Mouse (Mus musculus) limb, embryonic 14.5 days (tissue): ENCODE results near the gene Prickle2. TPM values are rescaled to one million over a fixed set of nuclear protein-coding genes. Genes with fewer than 3 reads are reported as not detected.

Experiments
- ATAC-seq: fragments of 200-750 bp; cut with Nextera tagmentation; 2 replicates; pipeline ENCODE4 v1.8.0; 2017; ENCODE audit warnings: low read depth, moderate number of reproducible peaks, moderate TSS enrichment; ENCODE audit not compliant: low FRiP score
- DNase-seq: peaks from one replicate; pipeline ENCODE4 v3.0.0-alpha.2; 2015; ENCODE audit warnings: low spot score
- H3K27ac ChIP-seq: fragments of 300-500 bp; sonication (generic); replicated peaks from 2 replicates; pipeline ENCODE4 v1.5.1; 2014; ENCODE audit warnings: low read depth, mild to moderate bottlenecking, low read length, moderate library complexity, mixed read lengths
- H3K27me3 ChIP-seq: fragments of 300-500 bp; sonication (generic); 2 replicates; pipeline ENCODE4 v1.6.1; 2014; ENCODE audit warnings: low read length, mixed read lengths; ENCODE audit not compliant: control insufficient read depth, insufficient read depth
- H3K36me3 ChIP-seq: fragments of 300-500 bp; sonication (generic); 2 replicates; pipeline ENCODE4 v1.6.1; 2014; ENCODE audit warnings: mild to moderate bottlenecking, low read length, moderate library complexity, mixed read lengths; ENCODE audit not compliant: control insufficient read depth, insufficient read depth
- H3K4me1 ChIP-seq: fragments of 300-500 bp; sonication (generic); 2 replicates; pipeline ENCODE4 v1.6.1; 2014; ENCODE audit warnings: antibody characterized with exemption, low read length, mixed read lengths; ENCODE audit not compliant: control insufficient read depth, insufficient read depth
- H3K4me2 ChIP-seq: fragments of 300-500 bp; sonication (generic); replicated peaks from 2 replicates; pipeline ENCODE4 v1.6.1; 2014; ENCODE audit warnings: low read depth, mild to moderate bottlenecking, low read length, moderate library complexity; ENCODE audit not compliant: severe bottlenecking
- H3K4me3 ChIP-seq: fragments of 300-500 bp; sonication (generic); replicated peaks from 2 replicates; pipeline ENCODE4 v1.5.1; 2014; ENCODE audit warnings: low read length
- H3K9ac ChIP-seq: fragments of 300-500 bp; sonication (generic); 2 replicates; pipeline ENCODE4 v1.6.1; 2014; ENCODE audit warnings: mild to moderate bottlenecking, low read depth, low read length, moderate library complexity; ENCODE audit not compliant: severe bottlenecking
- H3K9me3 ChIP-seq: fragments of 300-500 bp; sonication (generic); 2 replicates; pipeline ENCODE4 v1.6.1; 2016; ENCODE audit warnings: low read length; ENCODE audit not compliant: control insufficient read depth
- POLR2A ChIP-seq: fragments of 200-500 bp; IDR thresholded peaks from 2 replicates; pipeline ENCODE4 v1.8.0; 2012; ENCODE audit warnings: inconsistent platforms, mild to moderate bottlenecking, moderate library complexity, borderline replicate concordance; ENCODE audit not compliant: insufficient read depth, insufficient read length; ENCODE audit errors: extremely low read depth
- WGBS: fragments of 180-500 bp; shearing (Covaris S2); extraction: QIAGEN DNeasy Blood & Tissue Kit; methylation state at CpG from one replicate; pipeline ENCODE4 v1.1.7; 2014; 5-methylcytosine and 5-hydroxymethylcytosine counted together
- polyA plus RNA-seq, 2 experiments: library from polyadenylated mRNA; depleted of rRNA in 1 of 2; stranded (reverse) in 1 of 2; unstranded in 1 of 2; fragments of >200 nt; fragmentation: Nextera tagmentation in 1 of 2; extraction: Ambion mirVana in 1 of 2; gene quantifications; 2 replicates each; pipeline versions ENCODE4 v1.2.1 to v1.2.3; 2012 to 2014

The Prickle2 gene
- polyA plus RNA-seq, 2 experiments, result 5.5 to 8.0 TPM

- ATAC-seq, result no peak
- Histone ChIP-seq H3K27ac (no peak overlapping the region), H3K36me3 (no peaks in the 10 kb centered on the region), H3K9ac (no peak overlapping the region), H3K4me2 (no peak overlapping the region), H3K4me3 (no peak overlapping the region), H3K27me3 (no peaks in the 10 kb centered on the region), H3K4me1 (peaks cover 9% of the 10 kb centered on the region; the same call in 1 of the 2 replicates), H3K9me3 (no peaks in the 10 kb centered on the region)
- 48% methylated on average over 7 of the region's 7 CpGs for WGBS
- no peak for DNase-seq
- no peak for TF ChIP-seq POLR2A
Measured at GRCm38 (mm10) chr6:92728514-92728913, 22.6 kb upstream of the Prickle2 start.

GRCm38 (mm10) chr6:92728084-92728483 lies 22.1 kb upstream of the Prickle2 start:
- H3K27me3 ChIP-seq, result no peaks in the 10 kb centered on the region
- no peak overlapping the region for H3K9ac ChIP-seq
- no peak overlapping the region for H3K27ac ChIP-seq
- no peaks in the 10 kb centered on the region for H3K36me3 ChIP-seq
- no peak overlapping the region for H3K4me3 ChIP-seq
- H3K9me3 ChIP-seq, result no peaks in the 10 kb centered on the region
- no peak for TF ChIP-seq POLR2A
- no peak overlapping the region for H3K4me2 ChIP-seq
- WGBS, result 2% methylated on average over 10 of the region's 10 CpGs
- H3K4me1 ChIP-seq, result peaks cover 9% of the 10 kb centered on the region; the same call in 1 of the 2 replicates
- no peak for ATAC-seq
- peak; percentile 79 for DNase-seq

- Histone ChIP-seq H3K4me2 (no peak overlapping the region), H3K4me1 (peaks cover 9% of the 10 kb centered on the region; the same call in 1 of the 2 replicates), H3K27me3 (no peaks in the 10 kb centered on the region), H3K27ac (no peak overlapping the region), H3K9me3 (no peaks in the 10 kb centered on the region), H3K9ac (no peak overlapping the region), H3K4me3 (no peak overlapping the region), H3K36me3 (no peaks in the 10 kb centered on the region)
- 13% methylated on average over 7 of the region's 7 CpGs for WGBS
- no peak for TF ChIP-seq POLR2A
- ATAC-seq (no peak), DNase-seq (no peak)
Measured at GRCm38 (mm10) chr6:92727351-92727986, 21.5 kb upstream of the Prickle2 start.

- H3K4me1 ChIP-seq, result peaks cover 9% of the 10 kb centered on the region; the same call in 1 of the 2 replicates
Measured at GRCm38 (mm10) chr6:92726121-92726520, 20.2 kb upstream of the Prickle2 start.

GRCm38 (mm10) chr6:92724394-92724793 lies 18.4 kb upstream of the Prickle2 start:
- Histone ChIP-seq H3K27ac (no peak overlapping the region), H3K27me3 (no peaks in the 10 kb centered on the region), H3K36me3 (no peaks in the 10 kb centered on the region), H3K4me1 (peaks cover 9% of the 10 kb centered on the region; the same call in 1 of the 2 replicates), H3K9me3 (no peaks in the 10 kb centered on the region), H3K9ac (no peak overlapping the region), H3K4me2 (no peak overlapping the region), H3K4me3 (no peak overlapping the region)
- no peak for DNase-seq
- 70% methylated on average over 2 of the region's 2 CpGs for WGBS
- no peak for TF ChIP-seq POLR2A
- no peak for ATAC-seq

More at GRCm38 (mm10) chr6:92726121-92726520, 20.2 kb upstream of the Prickle2 start:
- 77% methylated on average over 5 of the region's 5 CpGs for WGBS
- Histone ChIP-seq H3K36me3 (no peaks in the 10 kb centered on the region), H3K4me3 (no peak overlapping the region), H3K9me3 (no peaks in the 10 kb centered on the region), H3K27ac (no peak overlapping the region), H3K27me3 (no peaks in the 10 kb centered on the region), H3K9ac (no peak overlapping the region), H3K4me2 (no peak overlapping the region)
- no peak for DNase-seq
- TF ChIP-seq POLR2A, result no peak
- no peak for ATAC-seq

GRCm38 (mm10) chr6:92715806-92716205 lies 9.9 kb upstream of the Prickle2 start:
- H3K4me2 ChIP-seq, result no peak overlapping the region
- ATAC-seq (no peak), DNase-seq (no peak)
- no peak overlapping the region for H3K9ac ChIP-seq
- no peaks in the 10 kb centered on the region for H3K27me3 ChIP-seq
- 17% methylated on average over 3 of the region's 3 CpGs for WGBS
- no peaks in the 10 kb centered on the region for H3K36me3 ChIP-seq
- no peak overlapping the region for H3K27ac ChIP-seq
- peaks cover 5% of the 10 kb centered on the region; the same call in 1 of the 2 replicates for H3K4me1 ChIP-seq
- no peaks in the 10 kb centered on the region for H3K9me3 ChIP-seq
- H3K4me3 ChIP-seq, result no peak overlapping the region
- no peak for TF ChIP-seq POLR2A
